Comparison of ENCODE assay signal across 8 mouse cellular contexts in the genomic region with DNA sequence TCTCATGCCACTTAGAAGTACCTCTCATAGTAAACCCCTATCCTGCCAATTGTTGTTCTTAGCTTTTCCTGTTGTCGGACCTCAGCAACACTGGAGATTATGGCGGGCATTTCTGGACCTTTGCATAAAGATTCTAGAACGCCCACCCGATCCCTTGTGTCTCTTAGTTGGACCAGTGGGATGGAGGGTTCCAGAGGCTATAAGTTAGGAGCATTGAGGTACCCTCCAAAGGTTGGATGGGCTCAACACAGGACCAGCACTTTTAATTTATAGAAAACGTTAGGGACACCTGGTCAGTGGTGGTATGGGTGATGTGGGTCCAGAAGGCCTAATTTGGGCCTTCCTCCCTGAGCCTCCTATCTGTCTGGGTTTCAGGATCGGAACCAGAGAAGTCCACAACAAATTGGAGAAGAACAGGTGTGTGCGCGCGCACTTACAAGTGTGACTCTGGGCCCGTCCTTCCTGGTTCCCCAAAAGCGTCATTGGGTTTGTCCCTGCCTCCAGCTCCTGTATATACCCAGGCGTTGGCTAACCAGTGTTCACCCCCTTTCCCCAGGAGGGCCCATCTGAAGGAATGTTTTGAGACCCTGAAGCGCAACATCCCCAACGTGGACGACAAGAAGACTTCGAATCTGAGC. TPM values are rescaled to one million over a fixed set of nuclear protein-coding genes. Genes with fewer than 3 reads are reported as not detected.
A peak's percentile ranks its signal among the peaks of the same experiment; 100 is the strongest.
DNase-seq lines count a peak whose midpoint lies in the region; ATAC-seq and TF ChIP-seq lines count a peak whose summit lies in the region.

No protein-coding gene starts in this region.

- H3K4me1 ChIP-seq in lung, embryonic 14.5 days (ENCODE audit: insufficient read depth): peaks cover 14% of the 10 kb centered on the region
- peaks cover 59% of the 10 kb centered on the region for H3K4me1 ChIP-seq in embryonic facial prominence, embryonic 15.5 days
- H3K4me1 ChIP-seq in intestine, postnatal 0 days (replicated peaks; ENCODE audit: control insufficient read depth, insufficient read depth, low read length): peaks cover 9% of the 10 kb centered on the region
- peaks cover 48% of the 10 kb centered on the region for H3K4me1 ChIP-seq in neural tube, embryonic 12.5 days

- H3K27me3 ChIP-seq in lung, embryonic 14.5 days (ENCODE audit: insufficient read depth, low read length): no peaks in the 10 kb centered on the region
- no peaks in the 10 kb centered on the region for H3K27me3 ChIP-seq in embryonic facial prominence, embryonic 15.5 days
- no peaks in the 10 kb centered on the region for H3K27me3 ChIP-seq in intestine, postnatal 0 days (replicated peaks; ENCODE audit: control insufficient read depth, insufficient read depth, low read length)
- no peaks in the 10 kb centered on the region for H3K27me3 ChIP-seq in neural tube, embryonic 12.5 days (replicated peaks)

- H3K27ac ChIP-seq in lung, embryonic 14.5 days (ENCODE audit: low read depth): peak overlapping the region; percentile 96
- H3K27ac ChIP-seq in embryonic facial prominence, embryonic 15.5 days (replicated peaks): peak overlapping the region; percentile 96
- H3K27ac ChIP-seq in intestine, postnatal 0 days (ENCODE audit: low read depth, low read length): peak overlapping the region; percentile 96; the same call in 1 of the 2 replicates
- H3K27ac ChIP-seq in neural tube, embryonic 12.5 days: 0 out of 2 replicates have a peak overlapping the region, but pooled peaks have one; percentile 80

- no peaks in the 10 kb centered on the region for H3K9me3 ChIP-seq in lung, embryonic 14.5 days (ENCODE audit: low read depth, low read length)
- no peaks in the 10 kb centered on the region for H3K9me3 ChIP-seq in embryonic facial prominence, embryonic 15.5 days (replicated peaks)
- H3K9me3 ChIP-seq in intestine, postnatal 0 days (ENCODE audit: control insufficient read depth): no peaks in the 10 kb centered on the region
- H3K9me3 ChIP-seq in neural tube, embryonic 12.5 days: no peaks in the 10 kb centered on the region

- H3K36me3 ChIP-seq in lung, embryonic 14.5 days (ENCODE audit: insufficient read depth): peaks cover 7% of the 10 kb centered on the region; the same call in 1 of the 2 replicates
- H3K36me3 ChIP-seq in embryonic facial prominence, embryonic 15.5 days: peaks cover 10% of the 10 kb centered on the region; the same call in 1 of the 2 replicates
- H3K36me3 ChIP-seq in intestine, postnatal 0 days (ENCODE audit: control insufficient read depth, insufficient read depth): peaks cover 9% of the 10 kb centered on the region; the same call in 1 of the 2 replicates
- H3K36me3 ChIP-seq in neural tube, embryonic 12.5 days: peaks cover 11% of the 10 kb centered on the region

- peak; percentile 2; the same call in 1 of the 2 replicates for ATAC-seq in lung, embryonic 14.5 days (ENCODE audit: insufficient read depth)
- no peak for ATAC-seq in embryonic facial prominence, embryonic 15.5 days (ENCODE audit: insufficient number of reproducible peaks, low FRiP score, low TSS enrichment, low read depth)
- peak; percentile 1; the same call in 1 of the 2 replicates for ATAC-seq in intestine, postnatal 0 days
- ATAC-seq in neural tube, embryonic 12.5 days (ENCODE audit: low FRiP score, low read depth): 0 out of 2 replicates have a peak, but pooled peaks have one; percentile 1

- H3K4me3 ChIP-seq in lung, embryonic 14.5 days (ENCODE audit: low read depth, low read length): peak overlapping the region; percentile 53
- H3K4me3 ChIP-seq in embryonic facial prominence, embryonic 15.5 days (replicated peaks): peak overlapping the region; percentile 57
- peak overlapping the region; percentile 46 for H3K4me3 ChIP-seq in intestine, postnatal 0 days (ENCODE audit: low read depth, low read length)
- peak overlapping the region; percentile 54 for H3K4me3 ChIP-seq in neural tube, embryonic 12.5 days

- no peak for TF ChIP-seq CTCF in lung, embryonic 14.5 days (IDR thresholded peaks at IDR 0.05; ENCODE audit: low read depth)
- TF ChIP-seq CTCF in intestine, postnatal 0 days (IDR thresholded peaks at IDR 0.05; ENCODE audit: low read depth): no peak

- DNase-seq in lung, embryonic 14.5 days: no peak
- DNase-seq in lung, postnatal 10 days: no peak
- DNase-seq in spleen, postnatal 36 days (ENCODE audit: low spot score in 2 of 2): no peak
- no peak for DNase-seq in left cerebral cortex, adult 18-20 months (ENCODE audit: low spot score in 2 of 2)
- DNase-seq in urinary bladder, adult 2 months (ENCODE audit: low spot score): no peak

- WGBS in lung, embryonic 14.5 days: 41% methylated on average over 16 of the region's 16 CpGs
- WGBS in embryonic facial prominence, embryonic 15.5 days: 44% methylated on average over 16 of the region's 16 CpGs
- WGBS in intestine, postnatal 0 days: 41% methylated on average over 16 of the region's 16 CpGs
- WGBS in neural tube, embryonic 12.5 days: 45% methylated on average over 16 of the region's 16 CpGs

- H3K9ac ChIP-seq in lung, embryonic 14.5 days: peak overlapping the region; percentile 59; the same call in 1 of the 2 replicates
- no peak overlapping the region for H3K9ac ChIP-seq in embryonic facial prominence, embryonic 15.5 days
- no peak overlapping the region for H3K9ac ChIP-seq in intestine, postnatal 0 days (ENCODE audit: low read depth, low read length)
- H3K9ac ChIP-seq in neural tube, embryonic 12.5 days: peak overlapping the region; percentile 65

- H3K4me2 ChIP-seq in lung, embryonic 14.5 days: peak overlapping the region; percentile 94
- peak overlapping the region; percentile 75 for H3K4me2 ChIP-seq in embryonic facial prominence, embryonic 15.5 days (replicated peaks)
- peak overlapping the region; percentile 82 for H3K4me2 ChIP-seq in intestine, postnatal 0 days (replicated peaks; ENCODE audit: low read depth)
- peak overlapping the region; percentile 84 for H3K4me2 ChIP-seq in neural tube, embryonic 12.5 days (replicated peaks)

RNA-seq across cellular contexts. Expression of gene Mnt, which starts 6.5 kb away (rescaled TPM):
- polyA plus RNA-seq in lung, embryonic 14.5 days (2014; fragmentation: Nextera tagmentation; extraction: Ambion mirVana): 4.3 and 4.4 TPM in 2 replicates
- 6.3 and 6.9 TPM in 2 replicates for polyA plus RNA-seq in embryonic facial prominence, embryonic 15.5 days (2015; fragmentation: Nextera tagmentation; extraction: Ambion mirVana)
- 5.3 and 5.8 TPM in 2 replicates for polyA plus RNA-seq in intestine, postnatal 0 days (2015; fragmentation: Nextera tagmentation; extraction: Ambion mirVana)
- polyA plus RNA-seq in neural tube, embryonic 12.5 days (2016; fragmentation: Nextera tagmentation; extraction: Ambion mirVana): 7.8 and 9.0 TPM in 2 replicates
- 10 to 100 TPM; 35.1 to 36.0 TPM for total RNA-seq in left cerebral cortex, adult 18-20 months (2021)
- 7.9 and 14.8 TPM in 2 replicates for polyA plus RNA-seq in urinary bladder, adult 2 months (2012; rRNA removed)

RNA-seq across cellular contexts. Expression of gene Sgsm2, which starts 59.7 kb away (rescaled TPM):
- 4.8 and 5.4 TPM in 2 replicates for polyA plus RNA-seq in lung, embryonic 14.5 days (2014; fragmentation: Nextera tagmentation; extraction: Ambion mirVana)
- 5.8 and 6.8 TPM in 2 replicates for polyA plus RNA-seq in embryonic facial prominence, embryonic 15.5 days (2015; fragmentation: Nextera tagmentation; extraction: Ambion mirVana)
- 2.3 and 2.4 TPM in 2 replicates for polyA plus RNA-seq in intestine, postnatal 0 days (2015; fragmentation: Nextera tagmentation; extraction: Ambion mirVana)
- polyA plus RNA-seq in neural tube, embryonic 12.5 days (2016; fragmentation: Nextera tagmentation; extraction: Ambion mirVana): 16.1 and 16.8 TPM in 2 replicates
- 10 to 100 TPM; 85.2 to 93.8 TPM for total RNA-seq in left cerebral cortex, adult 18-20 months (2021)
- polyA plus RNA-seq in urinary bladder, adult 2 months (2012; rRNA removed): 17.9 and 19.8 TPM in 2 replicates

Comparison
In these comparisons a context has a peak if more than half of its experiments do, and no peak if none do; other contexts are left out.
1. H3K9ac ChIP-seq: peak in lung, embryonic 14.5 days (single experiment) and neural tube, embryonic 12.5 days (single experiment); none in embryonic facial prominence, embryonic 15.5 days (single experiment) and intestine, postnatal 0 days (single experiment).
2. Peak in every context shown above with its lines, with median percentiles within 50 percentile points of each other: H3K27ac ChIP-seq, H3K4me2 ChIP-seq and H3K4me3 ChIP-seq.